Mouse (Mus musculus) urinary bladder, adult 2 months (tissue): ENCODE measurements around the gene Dtnb. TPM values are rescaled to one million over a fixed set of nuclear protein-coding genes. Genes with fewer than 3 reads are reported as not detected.

Experiments used
- DNase-seq: peaks from one replicate; pipeline ENCODE4 v3.0.0; 2022; ENCODE audit warnings: low spot score
- polyA plus RNA-seq: library from polyadenylated mRNA; depleted of rRNA; stranded (reverse); fragments of >200 nt; gene quantifications from 2 replicates; pipeline ENCODE4 v1.2.3, GENCODE M21; 2012

Gene Dtnb
- polyA plus RNA-seq, 1 experiment: 21.2 TPM

GRCm38 (mm10) chr12:3732623-3733265, 160.6 kb downstream of the Dtnb start:
- no peak for DNase-seq

- no peak for DNase-seq
Measured at GRCm38 (mm10) chr12:3733328-3733727, 161.1 kb downstream of the Dtnb start.

- no peak for DNase-seq
Measured at GRCm38 (mm10) chr12:3737009-3737408, 164.8 kb downstream of the Dtnb start.

- DNase-seq: no peak
Measured at GRCm38 (mm10) chr12:3738741-3739529, 166.8 kb downstream of the Dtnb start.

GRCm38 (mm10) chr12:3739749-3740704, 167.8 kb downstream of the Dtnb start:
- DNase-seq: no peak

- no peak for DNase-seq
Measured at GRCm38 (mm10) chr12:3740705-3741081, 168.5 kb downstream of the Dtnb start.

GRCm38 (mm10) chr12:3745432-3746105, 173.4 kb downstream of the Dtnb start:
- DNase-seq: no peak

- no peak for DNase-seq
Measured at GRCm38 (mm10) chr12:3746369-3746768, 174.2 kb downstream of the Dtnb start.

- no peak for DNase-seq
Measured at GRCm38 (mm10) chr12:3747583-3747982, 175.4 kb downstream of the Dtnb start.

- no peak for DNase-seq
Measured at GRCm38 (mm10) chr12:3755522-3755921, 183.3 kb downstream of the Dtnb start.

GRCm38 (mm10) chr12:3756216-3756615, 184.0 kb downstream of the Dtnb start:
- DNase-seq: no peak

- no peak for DNase-seq
Measured at GRCm38 (mm10) chr12:3758127-3758526, 185.9 kb downstream of the Dtnb start.

- DNase-seq: no peak
Measured at GRCm38 (mm10) chr12:3759419-3759818, 187.2 kb downstream of the Dtnb start.

GRCm38 (mm10) chr12:3760876-3761590, 188.9 kb downstream of the Dtnb start:
- DNase-seq: no peak

GRCm38 (mm10) chr12:3761591-3762295, 189.6 kb downstream of the Dtnb start:
- DNase-seq: no peak

- no peak for DNase-seq
Measured at GRCm38 (mm10) chr12:3764191-3764804, 192.1 kb downstream of the Dtnb start.

GRCm38 (mm10) chr12:3767360-3767759, 195.2 kb downstream of the Dtnb start:
- no peak for DNase-seq

- DNase-seq: no peak
Measured at GRCm38 (mm10) chr12:3768391-3768790, 196.2 kb downstream of the Dtnb start.

GRCm38 (mm10) chr12:3770546-3770945, 198.4 kb downstream of the Dtnb start:
- no peak for DNase-seq

GRCm38 (mm10) chr12:3771080-3771479, 198.9 kb downstream of the Dtnb start:
- DNase-seq: no peak
